ENCODE assay signal across 8 mouse cellular contexts in genomic region chr2:72476486-72477211, GRCm38 (mm10). TPM values are rescaled to one million over a fixed set of nuclear protein-coding genes. Genes with fewer than 3 reads are reported as not detected.
DNase-seq lines count a peak whose midpoint lies in the region; ATAC-seq and TF ChIP-seq lines count a peak whose summit lies in the region.

No protein-coding gene starts in this region.

- no peaks in the 10 kb centered on the region for H3K27me3 ChIP-seq in ES-Bruce4 (ENCODE audit: control insufficient read depth, insufficient read depth, low read length, poor library complexity, severe bottlenecking)
- no peaks in the 10 kb centered on the region for H3K27me3 ChIP-seq in heart, embryonic 11.5 days (ENCODE audit: control insufficient read depth, insufficient read depth, low read length)
- H3K27me3 ChIP-seq in midbrain, embryonic 11.5 days (ENCODE audit: control insufficient read depth, insufficient read depth, low read length) = peaks cover 11% of the 10 kb centered on the region

- H3K4me3 ChIP-seq in ES-Bruce4 (ENCODE audit: low read depth, low read length) = peak overlapping the region; percentile 85
- peak overlapping the region; percentile 86 for H3K4me3 ChIP-seq in heart, embryonic 11.5 days (ENCODE audit: low read depth, low read length)
- peak overlapping the region; percentile 86 for H3K4me3 ChIP-seq in midbrain, embryonic 11.5 days (ENCODE audit: low read depth, low read length)

- H3K4me2 ChIP-seq in heart, embryonic 11.5 days = peak overlapping the region; percentile 75
- H3K4me2 ChIP-seq in midbrain, embryonic 11.5 days = peak overlapping the region; percentile 77

- H3K27ac ChIP-seq in ES-Bruce4 (ENCODE audit: insufficient read depth, low read length) = peak overlapping the region; percentile 32
- peak overlapping the region; percentile 86 for H3K27ac ChIP-seq in heart, embryonic 11.5 days (ENCODE audit: low read depth, low read length)
- peak overlapping the region; percentile 62 for H3K27ac ChIP-seq in midbrain, embryonic 11.5 days (ENCODE audit: low read depth, low read length)

- DNase-seq in 416B (ENCODE audit: low read depth) = peak; percentile 74
- peak; percentile 2 to 19 for DNase-seq in cerebellum, postnatal 36 days
- DNase-seq in kidney, postnatal 36 days = peak; percentile 21 to 61
- DNase-seq in midbrain, embryonic 11.5 days (ENCODE audit: low spot score, missing footprints) = peak; percentile 96
- DNase-seq in spleen, postnatal 4 days (ENCODE audit: low spot score in 2 of 2) = peak; percentile 44 to 73
- no peak for DNase-seq in frontal cortex, postnatal 10 days (ENCODE audit: low spot score in 2 of 2)

- no peak for TF ChIP-seq EP300 in ES-Bruce4 (IDR thresholded peaks at IDR 0.05; ENCODE audit: insufficient read depth, low read depth, low read length)

- ATAC-seq in heart, embryonic 11.5 days (replicated peaks; ENCODE audit: insufficient number of reproducible peaks, low FRiP score, low TSS enrichment) = peak; percentile 37; the same call in 1 of the 2 replicates
- peak; percentile 67 for ATAC-seq in midbrain, embryonic 11.5 days (ENCODE audit: low FRiP score)

- no peak for TF ChIP-seq POLR2A in ES-Bruce4 (IDR thresholded peaks at IDR 0.05; ENCODE audit: insufficient read depth, low read length)

- no peak for TF ChIP-seq CTCF in ES-Bruce4 (IDR thresholded peaks at IDR 0.05; ENCODE audit: low read depth, low read length)

- peaks cover 5% of the 10 kb centered on the region for H3K4me1 ChIP-seq in ES-Bruce4 (ENCODE audit: control insufficient read depth, insufficient read depth, low read length)
- peaks cover 13% of the 10 kb centered on the region for H3K4me1 ChIP-seq in heart, embryonic 11.5 days (ENCODE audit: control insufficient read depth, insufficient read depth, low read length)
- H3K4me1 ChIP-seq in midbrain, embryonic 11.5 days (ENCODE audit: control insufficient read depth, insufficient read depth, low read length) = peaks cover 28% of the 10 kb centered on the region

- WGBS in heart, embryonic 11.5 days (ENCODE audit: insufficient replicate concordance) = under 1% methylated on average over 53 of the region's 53 CpGs
- WGBS in midbrain, embryonic 11.5 days = under 1% methylated on average over 53 of the region's 53 CpGs

- no peaks in the 10 kb centered on the region for H3K9me3 ChIP-seq in ES-Bruce4 (replicated peaks; ENCODE audit: control insufficient read depth, insufficient read depth, low read length, poor library complexity, severe bottlenecking)
- no peaks in the 10 kb centered on the region for H3K9me3 ChIP-seq in heart, embryonic 11.5 days (replicated peaks; ENCODE audit: control insufficient read depth, low read length)
- H3K9me3 ChIP-seq in midbrain, embryonic 11.5 days (ENCODE audit: control insufficient read depth, low read length) = no peaks in the 10 kb centered on the region

- peak overlapping the region; percentile 90 for H3K9ac ChIP-seq in ES-Bruce4 (ENCODE audit: low read depth, poor library complexity, severe bottlenecking)
- H3K9ac ChIP-seq in heart, embryonic 11.5 days (ENCODE audit: low read depth, low read length) = peak overlapping the region; percentile 84
- peak overlapping the region; percentile 79 for H3K9ac ChIP-seq in midbrain, embryonic 11.5 days (ENCODE audit: low read length)

- H3K36me3 ChIP-seq in ES-Bruce4 (ENCODE audit: control insufficient read depth, insufficient read depth, low read length, poor library complexity, severe bottlenecking) = peaks cover 33% of the 10 kb centered on the region
- 0 out of 2 replicates have a peak, but pooled peaks cover 2% of the 10 kb centered on the region for H3K36me3 ChIP-seq in heart, embryonic 11.5 days (ENCODE audit: control insufficient read depth, insufficient read depth, low read length)
- H3K36me3 ChIP-seq in midbrain, embryonic 11.5 days (ENCODE audit: control insufficient read depth, insufficient read depth, low read length) = peaks cover 2% of the 10 kb centered on the region; the same call in 1 of the 2 replicates

RNA-seq across cellular contexts. Expression of gene Cdca7, which starts 0.7 kb away (rescaled TPM):
- polyA plus RNA-seq in ES-Bruce4 (2011; ENCODE audit: insufficient read depth, insufficient read length, low read depth, missing spikeins) = 113 and 124 TPM in 2 replicates
- polyA plus RNA-seq in heart, embryonic 11.5 days (2014; fragmentation: Nextera tagmentation; extraction: Ambion mirVana) = 61.8 and 64.3 TPM in 2 replicates
- 172 and 189 TPM in 2 replicates for polyA plus RNA-seq in midbrain, embryonic 11.5 days (2014; fragmentation: Nextera tagmentation; extraction: Ambion mirVana)

Comparison
In these comparisons a context has a peak if more than half of its experiments do, and no peak if none do; other contexts are left out.
1. DNase-seq: peak in 416B (single experiment), cerebellum, postnatal 36 days (2 of 2), kidney, postnatal 36 days (2 of 2), midbrain, embryonic 11.5 days (single experiment) and spleen, postnatal 4 days (2 of 2); none in frontal cortex, postnatal 10 days (0 of 2).
2. H3K27ac ChIP-seq: peak in every context shown above with its lines; median percentile 86 in heart, embryonic 11.5 days; 62 in midbrain, embryonic 11.5 days; 32 in ES-Bruce4.
3. Peak in every context shown above with its lines, with median percentiles within 50 percentile points of each other: H3K4me3 ChIP-seq and H3K9ac ChIP-seq.